Mouse (Mus musculus) hindbrain, embryonic 14.5 days (tissue): ENCODE data around the gene Tubb1. TPM values are rescaled to one million over a fixed set of nuclear protein-coding genes. Genes with fewer than 3 reads are reported as not detected.
A peak's percentile ranks its signal among the peaks of the same experiment; 100 is the strongest.

Experiments
- ATAC-seq: fragments of 200-750 bp; cut with Nextera tagmentation; 2 replicates; pipeline ENCODE4 v1.8.0; 2017; ENCODE audit warnings: moderate number of reproducible peaks, mild to moderate bottlenecking, moderate TSS enrichment, moderate library complexity; ENCODE audit not compliant: low FRiP score
- DNase-seq: peaks from one replicate; pipeline ENCODE4 v3.0.0-alpha.2; 2015; ENCODE audit warnings: low spot score
- H3K27ac ChIP-seq: fragments of 300-500 bp; sonication (generic); 2 replicates; pipeline ENCODE4 v1.5.1; 2014; ENCODE audit warnings: mild to moderate bottlenecking, moderate library complexity
- H3K27me3 ChIP-seq: fragments of 300-500 bp; sonication (generic); 2 replicates; pipeline ENCODE4 v1.6.1; 2014; ENCODE audit warnings: mild to moderate bottlenecking, low read length, mixed read lengths; ENCODE audit not compliant: control insufficient read depth, insufficient read depth
- H3K36me3 ChIP-seq: fragments of 300-500 bp; sonication (generic); replicated peaks from 2 replicates; pipeline ENCODE4 v1.6.1; 2014; ENCODE audit not compliant: control insufficient read depth, insufficient read depth
- H3K4me1 ChIP-seq: fragments of 300-500 bp; sonication (generic); replicated peaks from 2 replicates; pipeline ENCODE4 v1.6.1; 2014; ENCODE audit warnings: antibody characterized with exemption, low read length, mixed read lengths; ENCODE audit not compliant: control insufficient read depth, insufficient read depth
- H3K4me2 ChIP-seq: fragments of 300-500 bp; sonication (generic); replicated peaks from 2 replicates; pipeline ENCODE4 v1.6.1; 2014; ENCODE audit warnings: mild to moderate bottlenecking, moderate library complexity
- H3K4me3 ChIP-seq: fragments of 300-500 bp; sonication (generic); replicated peaks from 2 replicates; pipeline ENCODE4 v1.5.1; 2014; ENCODE audit warnings: mild to moderate bottlenecking, low read length
- H3K9ac ChIP-seq: fragments of 300-500 bp; sonication (generic); 2 replicates; pipeline ENCODE4 v1.6.1; 2014
- H3K9me3 ChIP-seq: fragments of 300-500 bp; sonication (generic); 2 replicates; pipeline ENCODE4 v1.6.1; 2016; ENCODE audit warnings: low read length; ENCODE audit not compliant: control insufficient read depth
- WGBS: fragments of 180-500 bp; shearing (Covaris S2); extraction: QIAGEN DNeasy Blood & Tissue Kit; methylation state at CpG from one replicate; pipeline ENCODE4 v1.1.7; 2014; 5-methylcytosine and 5-hydroxymethylcytosine counted together
- polyA plus RNA-seq: library from polyadenylated mRNA; unstranded; fragments of >200 nt; fragmentation: Nextera tagmentation; extraction: Ambion mirVana; gene quantifications from 2 replicates; pipeline ENCODE4 v1.2.1, GENCODE M21; 2014

Tubb1 gene
- polyA plus RNA-seq: 0.82 and 0.93 TPM in 2 replicates

- 84% methylated on average over 4 of the region's 4 CpGs for WGBS
- ATAC-seq: no peak
These were observed at the start of gene Tubb1 for GRCm38 (mm10) chr2:174450353-174450752. Gene Tubb1 (plus strand): TSS chr2:174450695.

GRCm38 (mm10) chr2:174410222-174410621 lies 40.3 kb upstream of the Tubb1 start:
- no peak overlapping the region for H3K27ac ChIP-seq
- no peak overlapping the region for H3K4me2 ChIP-seq
- H3K9me3 ChIP-seq: no peaks in the 10 kb centered on the region
- no peaks in the 10 kb centered on the region for H3K27me3 ChIP-seq
- H3K4me3 ChIP-seq: no peak overlapping the region
- no peak for DNase-seq
- WGBS: 42% methylated on average over 2 of the region's 2 CpGs
- no peak overlapping the region for H3K9ac ChIP-seq
- H3K36me3 ChIP-seq: no peaks in the 10 kb centered on the region
- no peaks in the 10 kb centered on the region for H3K4me1 ChIP-seq
- ATAC-seq: no peak

More at GRCm38 (mm10) chr2:174450353-174450752, at the start of gene Tubb1:
- no peak within 1 kb of the TSS for H3K4me2 ChIP-seq
- no peak within 1 kb of the TSS for H3K4me3 ChIP-seq
- no peaks in the 10 kb centered on the region for H3K4me1 ChIP-seq
- H3K27me3 ChIP-seq: no peaks in the 10 kb centered on the region
- no peak within 1 kb of the TSS for H3K27ac ChIP-seq
- no peaks in the 10 kb centered on the region for H3K9me3 ChIP-seq
- H3K36me3 ChIP-seq: no peaks in the 10 kb centered on the region
- DNase-seq: no peak
- H3K9ac ChIP-seq: no peak within 1 kb of the TSS

GRCm38 (mm10) chr2:174413127-174413526 lies 37.4 kb upstream of the Tubb1 start:
- WGBS: 88% methylated on average over 7 of the region's 7 CpGs
- no peaks in the 10 kb centered on the region for H3K9me3 ChIP-seq
- DNase-seq (no peak), ATAC-seq (no peak)
- no peak overlapping the region for H3K4me3 ChIP-seq
- H3K27ac ChIP-seq: no peak overlapping the region
- no peak overlapping the region for H3K9ac ChIP-seq
- peaks cover 7% of the 10 kb centered on the region for H3K4me1 ChIP-seq
- no peaks in the 10 kb centered on the region for H3K36me3 ChIP-seq
- no peak overlapping the region for H3K4me2 ChIP-seq
- H3K27me3 ChIP-seq: no peaks in the 10 kb centered on the region

GRCm38 (mm10) chr2:174415001-174415730 lies 35.3 kb upstream of the Tubb1 start:
- no peak overlapping the region for H3K9ac ChIP-seq
- H3K4me1 ChIP-seq: peaks cover 7% of the 10 kb centered on the region
- H3K4me3 ChIP-seq: peak overlapping the region; percentile 65
- peak overlapping the region; percentile 35 for H3K4me2 ChIP-seq
- H3K27me3 ChIP-seq: no peaks in the 10 kb centered on the region
- H3K27ac ChIP-seq: no peak overlapping the region
- WGBS: 46% methylated on average over 18 of the region's 18 CpGs
- ATAC-seq (no peak), DNase-seq (no peak)
- no peaks in the 10 kb centered on the region for H3K36me3 ChIP-seq
- H3K9me3 ChIP-seq: no peaks in the 10 kb centered on the region

- ATAC-seq (peak; percentile 94), DNase-seq (peak; percentile 99)
- Histone ChIP-seq H3K27me3 (no peaks in the 10 kb centered on the region), H3K9ac (peak within 1 kb of the TSS; percentile 78), H3K4me2 (peak within 1 kb of the TSS; percentile 75), H3K36me3 (no peaks in the 10 kb centered on the region), H3K9me3 (no peaks in the 10 kb centered on the region), H3K4me3 (peak within 1 kb of the TSS; percentile 65), H3K27ac (no peak within 1 kb of the TSS), H3K4me1 (peaks cover 7% of the 10 kb centered on the region)
- under 1% methylated on average over 40 of the region's 40 CpGs for WGBS
These were observed 34.7 kb upstream of the Tubb1 start, which contains the start of gene Nelfcd for GRCm38 (mm10) chr2:174415731-174416310. Gene Nelfcd (plus strand): TSS chr2:174415804.

GRCm38 (mm10) chr2:174421107-174421506 lies 29.4 kb upstream of the Tubb1 start:
- Histone ChIP-seq H3K36me3 (peaks cover 50% of the 10 kb centered on the region), H3K9me3 (no peaks in the 10 kb centered on the region), H3K9ac (no peak overlapping the region), H3K4me2 (no peak overlapping the region), H3K4me3 (no peak overlapping the region), H3K27ac (no peak overlapping the region), H3K4me1 (peaks cover 5% of the 10 kb centered on the region), H3K27me3 (no peaks in the 10 kb centered on the region)
- no peak for ATAC-seq
- WGBS: 90% methylated on average over 6 of the region's 6 CpGs
- DNase-seq: no peak

- H3K27me3 ChIP-seq: no peaks in the 10 kb centered on the region
- H3K9me3 ChIP-seq: no peaks in the 10 kb centered on the region
- no peak for DNase-seq
- H3K36me3 ChIP-seq: peaks cover 81% of the 10 kb centered on the region
- ATAC-seq: no peak
- 94% methylated on average over 11 of the region's 11 CpGs for WGBS
- no peak overlapping the region for H3K4me3 ChIP-seq
- no peak overlapping the region for H3K9ac ChIP-seq
- no peaks in the 10 kb centered on the region for H3K4me1 ChIP-seq
- H3K4me2 ChIP-seq: no peak overlapping the region
- no peak overlapping the region for H3K27ac ChIP-seq
These were observed 26.0 kb upstream of the Tubb1 start for GRCm38 (mm10) chr2:174424301-174425085.

- Histone ChIP-seq H3K9me3 (no peaks in the 10 kb centered on the region), H3K4me3 (no peak overlapping the region), H3K4me2 (no peak overlapping the region), H3K36me3 (peaks cover 73% of the 10 kb centered on the region), H3K27ac (no peak overlapping the region), H3K9ac (no peak overlapping the region), H3K4me1 (no peaks in the 10 kb centered on the region), H3K27me3 (no peaks in the 10 kb centered on the region)
- 96% methylated on average over 12 of the region's 12 CpGs for WGBS
- DNase-seq (no peak), ATAC-seq (no peak)
These were observed 23.6 kb upstream of the Tubb1 start for GRCm38 (mm10) chr2:174426856-174427255.
